Mouse (Mus musculus) limb, embryonic 10.5 days (tissue): ENCODE data around the gene Znrf4. TPM values are rescaled to one million over a fixed set of nuclear protein-coding genes. Genes with fewer than 3 reads are reported as not detected.

Experiments
- DNase-seq: peaks from one replicate; pipeline ENCODE4 v3.0.0-alpha.2; 2017; ENCODE audit warnings: low spot score
- H3K27ac ChIP-seq: fragments of 300-500 bp; sonication (generic); 2 replicates; pipeline ENCODE4 v1.5.1; 2016; ENCODE audit warnings: mild to moderate bottlenecking
- H3K27me3 ChIP-seq: fragments of 300-500 bp; sonication (generic); 2 replicates; pipeline ENCODE4 v1.6.1; 2016; ENCODE audit warnings: low read depth, mild to moderate bottlenecking; ENCODE audit not compliant: poor library complexity, severe bottlenecking
- H3K36me3 ChIP-seq: fragments of 300-500 bp; sonication (generic); 2 replicates; pipeline ENCODE4 v1.6.1; 2016; ENCODE audit warnings: mild to moderate bottlenecking, moderate library complexity
- H3K4me1 ChIP-seq: fragments of 300-500 bp; sonication (generic); 2 replicates; pipeline ENCODE4 v1.6.1; 2016
- H3K4me3 ChIP-seq: fragments of 300-500 bp; sonication (generic); 2 replicates; pipeline ENCODE4 v1.5.1; 2016; ENCODE audit warnings: mild to moderate bottlenecking, moderate library complexity
- H3K9me3 ChIP-seq: fragments of 300-500 bp; sonication (generic); replicated peaks from 2 replicates; pipeline ENCODE4 v1.6.1; 2016; ENCODE audit warnings: mild to moderate bottlenecking
- WGBS: fragments of 180-500 bp; shearing (Covaris S2); methylation state at CpG from one replicate; pipeline ENCODE4 v1.1.7; 2016; 5-methylcytosine and 5-hydroxymethylcytosine counted together
- polyA plus RNA-seq: library from polyadenylated mRNA; unstranded; fragments of >200 nt; fragmentation: Nextera tagmentation; extraction: Ambion mirVana; gene quantifications from 2 replicates; pipeline ENCODE4 v1.2.1, GENCODE M21; 2016

The Znrf4 gene
- polyA plus RNA-seq, 1 experiment from 2014 or later = not detected

- WGBS = 66% methylated on average over 17 of the region's 17 CpGs
- DNase-seq = peak; percentile 27
- Histone ChIP-seq H3K27me3 (no peaks in the 10 kb centered on the region), H3K4me1 (0 out of 2 replicates have a peak, but pooled peaks cover 8% of the 10 kb centered on the region), H3K4me3 (no peak overlapping the region), H3K27ac (no peak overlapping the region), H3K36me3 (no peaks in the 10 kb centered on the region), H3K9me3 (no peaks in the 10 kb centered on the region)
Measured at GRCm38 (mm10) chr17:56547116-56547845, 35.0 kb upstream of the Znrf4 start.

GRCm38 (mm10) chr17:56546576-56546975 is 34.3 kb upstream of the Znrf4 start:
- Histone ChIP-seq H3K4me1 (0 out of 2 replicates have a peak, but pooled peaks cover 8% of the 10 kb centered on the region), H3K27ac (no peak overlapping the region)

DNA sequence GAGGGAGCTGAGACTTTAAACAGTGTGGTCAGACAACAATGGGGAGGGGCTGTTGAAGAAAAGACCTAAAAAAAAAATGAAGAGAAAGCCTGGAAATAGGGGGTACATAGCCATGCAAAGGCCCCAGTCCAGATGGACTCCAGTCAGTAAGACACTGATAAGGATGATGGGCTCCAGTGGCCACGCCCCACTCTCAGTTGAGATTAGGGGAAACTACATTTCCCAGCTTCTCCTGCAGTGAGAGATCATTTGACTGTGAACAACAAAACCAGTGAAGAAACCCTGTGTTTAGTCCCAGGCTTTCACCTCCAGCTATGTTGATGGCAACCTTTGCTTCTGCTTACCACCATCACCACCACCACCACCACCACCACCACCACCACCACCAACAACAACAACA is 33.7 kb upstream of the Znrf4 start:
- 67% methylated on average over 1 of the region's 1 CpGs for WGBS
- no peaks in the 10 kb centered on the region for H3K36me3 ChIP-seq
- no peak for DNase-seq
- H3K9me3 ChIP-seq = no peaks in the 10 kb centered on the region
- 0 out of 2 replicates have a peak, but pooled peaks cover 8% of the 10 kb centered on the region for H3K4me1 ChIP-seq
- no peak overlapping the region for H3K27ac ChIP-seq
- no peak overlapping the region for H3K4me3 ChIP-seq
- H3K27me3 ChIP-seq = no peaks in the 10 kb centered on the region

More at GRCm38 (mm10) chr17:56546576-56546975, 34.3 kb upstream of the Znrf4 start:
- H3K27me3 ChIP-seq = no peaks in the 10 kb centered on the region
- H3K4me3 ChIP-seq = no peak overlapping the region
- 88% methylated on average over 5 of the region's 5 CpGs for WGBS
- no peaks in the 10 kb centered on the region for H3K9me3 ChIP-seq
- no peaks in the 10 kb centered on the region for H3K36me3 ChIP-seq
- peak; percentile 22 for DNase-seq

GRCm38 (mm10) chr17:56544699-56545387 is 32.6 kb upstream of the Znrf4 start:
- Histone ChIP-seq H3K9me3 (no peaks in the 10 kb centered on the region), H3K4me3 (no peak overlapping the region), H3K4me1 (0 out of 2 replicates have a peak, but pooled peaks cover 8% of the 10 kb centered on the region), H3K27ac (no peak overlapping the region), H3K36me3 (no peaks in the 10 kb centered on the region), H3K27me3 (no peaks in the 10 kb centered on the region)
- WGBS = 81% methylated on average over 7 of the region's 7 CpGs
- DNase-seq = peak; percentile 20

GRCm38 (mm10) chr17:56543684-56544224 is 31.5 kb upstream of the Znrf4 start:
- H3K4me1 ChIP-seq = 0 out of 2 replicates have a peak, but pooled peaks cover 7% of the 10 kb centered on the region
- H3K4me3 ChIP-seq = no peak overlapping the region

GRCm38 (mm10) chr17:56542736-56543135 is 30.5 kb upstream of the Znrf4 start:
- Histone ChIP-seq H3K36me3 (no peaks in the 10 kb centered on the region), H3K9me3 (no peaks in the 10 kb centered on the region), H3K27me3 (0 out of 2 replicates have a peak, but pooled peaks cover 6% of the 10 kb centered on the region), H3K4me1 (0 out of 2 replicates have a peak, but pooled peaks cover 6% of the 10 kb centered on the region), H3K4me3 (no peak overlapping the region), H3K27ac (no peak overlapping the region)
- WGBS = 56% methylated on average over 8 of the region's 8 CpGs
- DNase-seq = peak; percentile 26

More at GRCm38 (mm10) chr17:56543684-56544224, 31.5 kb upstream of the Znrf4 start:
- Histone ChIP-seq H3K36me3 (no peaks in the 10 kb centered on the region), H3K9me3 (no peaks in the 10 kb centered on the region), H3K27ac (no peak overlapping the region), H3K27me3 (no peaks in the 10 kb centered on the region)
- 82% methylated on average over 3 of the region's 3 CpGs for WGBS
- peak; percentile 23 for DNase-seq

GRCm38 (mm10) chr17:56540562-56540975 is 28.3 kb upstream of the Znrf4 start:
- no peaks in the 10 kb centered on the region for H3K9me3 ChIP-seq
- 0 out of 2 replicates have a peak, but pooled peaks cover 6% of the 10 kb centered on the region for H3K27me3 ChIP-seq
- H3K36me3 ChIP-seq = no peaks in the 10 kb centered on the region
- WGBS = 31% methylated on average over 6 of the region's 6 CpGs
- 0 out of 2 replicates have a peak, but pooled peaks cover 3% of the 10 kb centered on the region for H3K4me1 ChIP-seq
- H3K27ac ChIP-seq = no peak overlapping the region
- DNase-seq = peak; percentile 27
- no peak overlapping the region for H3K4me3 ChIP-seq

DNA sequence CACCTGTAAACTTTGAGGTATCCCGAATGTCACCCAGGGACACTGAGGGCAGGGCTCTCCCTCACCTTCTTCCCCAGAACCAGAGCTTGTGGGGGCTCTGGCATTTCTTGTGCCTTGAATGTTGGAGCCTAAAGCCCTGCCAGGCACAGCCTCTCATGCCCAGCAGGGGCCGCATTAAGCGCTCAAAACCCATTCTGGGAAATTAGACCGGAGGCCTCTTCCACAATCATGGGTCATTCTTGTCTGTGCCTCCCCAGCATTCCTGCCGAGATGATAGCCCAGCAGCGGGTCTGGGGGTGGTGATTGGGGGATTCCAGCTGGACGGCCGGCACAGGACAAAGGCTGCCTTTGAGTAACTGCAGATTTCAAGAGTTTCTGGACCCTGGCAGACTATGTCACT is 25.7 kb upstream of the Znrf4 start:
- Histone ChIP-seq H3K36me3 (no peaks in the 10 kb centered on the region), H3K27me3 (0 out of 2 replicates have a peak, but pooled peaks cover 6% of the 10 kb centered on the region), H3K9me3 (no peaks in the 10 kb centered on the region), H3K27ac (no peak overlapping the region), H3K4me1 (0 out of 2 replicates have a peak, but pooled peaks cover 3% of the 10 kb centered on the region), H3K4me3 (no peak overlapping the region)
- DNase-seq = peak; percentile 28
- 54% methylated on average over 8 of the region's 8 CpGs for WGBS

- Histone ChIP-seq H3K27me3 (0 out of 2 replicates have a peak, but pooled peaks cover 6% of the 10 kb centered on the region), H3K27ac (no peak overlapping the region), H3K4me3 (no peak overlapping the region), H3K36me3 (no peaks in the 10 kb centered on the region), H3K4me1 (0 out of 2 replicates have a peak, but pooled peaks cover 3% of the 10 kb centered on the region), H3K9me3 (no peaks in the 10 kb centered on the region)
- DNase-seq = peak; percentile 19
- 82% methylated on average over 3 of the region's 3 CpGs for WGBS
Measured at GRCm38 (mm10) chr17:56536874-56537273, 24.6 kb upstream of the Znrf4 start.

DNA sequence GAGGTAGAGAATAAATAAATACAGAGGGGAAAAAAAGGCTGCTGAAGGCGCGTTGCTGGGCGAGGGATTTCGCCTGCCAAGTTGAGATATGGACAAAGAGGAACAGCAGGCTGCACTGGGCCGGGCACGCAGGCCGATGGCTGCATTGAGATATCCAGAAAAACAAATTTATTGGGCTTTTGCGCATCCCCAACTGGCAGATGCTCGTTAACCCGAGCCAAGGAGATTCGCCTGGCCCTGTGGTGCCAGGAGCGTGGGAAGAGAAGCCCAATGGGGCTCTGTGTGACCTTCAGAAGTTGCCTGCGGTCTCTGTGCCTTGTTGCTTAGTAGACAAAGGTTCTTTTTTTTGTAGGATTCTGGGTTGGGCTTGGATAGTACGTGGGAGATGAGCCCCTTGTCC is 24.0 kb upstream of the Znrf4 start:
- no peak for DNase-seq
- 0 out of 2 replicates have a peak, but pooled peaks cover 3% of the 10 kb centered on the region for H3K4me1 ChIP-seq
- WGBS = 81% methylated on average over 14 of the region's 14 CpGs
- H3K27me3 ChIP-seq = 0 out of 2 replicates have a peak, but pooled peaks cover 6% of the 10 kb centered on the region
- H3K36me3 ChIP-seq = no peaks in the 10 kb centered on the region
- no peaks in the 10 kb centered on the region for H3K9me3 ChIP-seq
- no peak overlapping the region for H3K4me3 ChIP-seq
- H3K27ac ChIP-seq = no peak overlapping the region

DNA sequence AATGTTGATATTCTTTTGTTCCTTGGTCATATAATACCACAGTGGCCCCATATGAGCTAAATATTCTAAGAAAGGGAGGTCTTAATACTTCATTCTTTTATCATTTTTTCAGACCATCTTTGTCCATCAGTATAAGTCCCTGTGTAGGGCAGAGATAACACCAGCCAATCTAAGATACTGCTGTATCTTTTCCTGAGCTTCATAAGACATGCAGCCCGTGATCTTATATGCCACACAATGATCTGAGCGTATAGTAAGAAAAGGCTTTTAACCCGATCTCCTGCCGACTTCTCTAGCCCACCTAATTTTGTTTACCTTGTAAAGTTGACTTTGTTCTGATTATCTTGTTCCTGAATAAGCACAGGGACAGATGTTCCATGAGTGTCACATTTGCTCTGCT is 12.7 kb upstream of the Znrf4 start:
- Histone ChIP-seq H3K9me3 (no peaks in the 10 kb centered on the region), H3K4me1 (no peaks in the 10 kb centered on the region), H3K4me3 (no peak overlapping the region), H3K36me3 (no peaks in the 10 kb centered on the region), H3K27ac (no peak overlapping the region), H3K27me3 (no peaks in the 10 kb centered on the region)
- DNase-seq = no peak
- 86% methylated on average over 4 of the region's 4 CpGs for WGBS

DNA sequence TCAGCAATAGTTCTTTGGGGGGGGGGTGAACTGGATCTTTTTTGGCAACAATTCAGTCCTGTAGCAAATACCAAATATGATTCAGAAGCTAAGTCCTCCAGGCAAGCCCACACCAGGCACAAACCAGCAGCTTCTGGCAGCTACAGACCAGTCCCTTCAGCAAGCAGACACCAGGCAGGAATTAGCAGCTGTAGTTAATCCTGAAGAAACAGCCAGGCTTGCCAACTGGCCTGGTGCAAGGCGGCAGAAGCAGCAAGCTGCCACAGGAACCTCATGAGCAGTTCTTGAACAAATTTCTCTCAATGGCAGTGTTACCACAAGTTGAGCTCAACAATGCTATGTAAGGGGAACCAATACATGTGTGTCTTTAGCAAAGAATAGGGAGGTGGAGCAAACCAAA is 10.5 kb upstream of the Znrf4 start:
- 65% methylated on average over 1 of the region's 1 CpGs for WGBS
- DNase-seq = peak; percentile 22
- Histone ChIP-seq H3K27ac (no peak overlapping the region), H3K4me3 (no peak overlapping the region), H3K9me3 (no peaks in the 10 kb centered on the region), H3K27me3 (no peaks in the 10 kb centered on the region), H3K4me1 (no peaks in the 10 kb centered on the region), H3K36me3 (no peaks in the 10 kb centered on the region)
